Mouse (Mus musculus) intestine, embryonic 16.5 days (tissue): ENCODE measurements around the gene Gabrg2. TPM values are rescaled to one million over a fixed set of nuclear protein-coding genes. Genes with fewer than 3 reads are reported as not detected.

ENCODE experiments used
- ATAC-seq: fragments of 200-750 bp; cut with Nextera tagmentation; 2 replicates; pipeline ENCODE4 v1.8.0; 2017; ENCODE audit warnings: moderate TSS enrichment, moderate library complexity
- H3K27ac ChIP-seq: fragments of 300-500 bp; sonication (generic); 2 replicates; pipeline ENCODE4 v1.5.1; 2014; ENCODE audit warnings: mild to moderate bottlenecking, low read length
- H3K27me3 ChIP-seq: fragments of 300-500 bp; sonication (generic); replicated peaks from 2 replicates; pipeline ENCODE4 v1.6.1; 2014; ENCODE audit warnings: low read length, control low read depth, mixed read lengths; ENCODE audit not compliant: control insufficient read depth, insufficient read depth
- H3K36me3 ChIP-seq: fragments of 300-500 bp; sonication (generic); 2 replicates; pipeline ENCODE4 v1.6.1; 2014; ENCODE audit warnings: low read length, control low read depth; ENCODE audit not compliant: control insufficient read depth, insufficient read depth
- H3K4me1 ChIP-seq: fragments of 300-500 bp; sonication (generic); 2 replicates; pipeline ENCODE4 v1.6.1; 2014; ENCODE audit warnings: low read length, control low read depth, mixed read lengths; ENCODE audit not compliant: control insufficient read depth, insufficient read depth
- H3K4me2 ChIP-seq: fragments of 300-500 bp; sonication (generic); 2 replicates; pipeline ENCODE4 v1.6.1; 2014; ENCODE audit warnings: low read depth, low read length, control low read depth
- H3K4me3 ChIP-seq: fragments of 300-500 bp; sonication (generic); 2 replicates; pipeline ENCODE4 v1.5.1; 2014; ENCODE audit warnings: mild to moderate bottlenecking, low read length
- H3K9ac ChIP-seq: fragments of 300-500 bp; sonication (generic); 2 replicates; pipeline ENCODE4 v1.6.1; 2014; ENCODE audit warnings: low read depth, low read length
- H3K9me3 ChIP-seq: fragments of 300-500 bp; sonication (generic); 2 replicates; pipeline ENCODE4 v1.6.1; 2016; ENCODE audit warnings: low read length, control low read depth; ENCODE audit not compliant: control insufficient read depth
- WGBS: fragments of 180-500 bp; shearing (Covaris S2); extraction: QIAGEN DNeasy Blood & Tissue Kit; methylation state at CpG from one replicate; pipeline ENCODE4 v1.1.7; 2014; 5-methylcytosine and 5-hydroxymethylcytosine counted together
- polyA plus RNA-seq: library from polyadenylated mRNA; unstranded; fragments of >200 nt; fragmentation: Nextera tagmentation; extraction: Ambion mirVana; gene quantifications from 2 replicates; pipeline ENCODE4 v1.2.1, GENCODE M21; 2015

Gabrg2 gene
- polyA plus RNA-seq, result 0.60 and 0.78 TPM in 2 replicates

DNA sequence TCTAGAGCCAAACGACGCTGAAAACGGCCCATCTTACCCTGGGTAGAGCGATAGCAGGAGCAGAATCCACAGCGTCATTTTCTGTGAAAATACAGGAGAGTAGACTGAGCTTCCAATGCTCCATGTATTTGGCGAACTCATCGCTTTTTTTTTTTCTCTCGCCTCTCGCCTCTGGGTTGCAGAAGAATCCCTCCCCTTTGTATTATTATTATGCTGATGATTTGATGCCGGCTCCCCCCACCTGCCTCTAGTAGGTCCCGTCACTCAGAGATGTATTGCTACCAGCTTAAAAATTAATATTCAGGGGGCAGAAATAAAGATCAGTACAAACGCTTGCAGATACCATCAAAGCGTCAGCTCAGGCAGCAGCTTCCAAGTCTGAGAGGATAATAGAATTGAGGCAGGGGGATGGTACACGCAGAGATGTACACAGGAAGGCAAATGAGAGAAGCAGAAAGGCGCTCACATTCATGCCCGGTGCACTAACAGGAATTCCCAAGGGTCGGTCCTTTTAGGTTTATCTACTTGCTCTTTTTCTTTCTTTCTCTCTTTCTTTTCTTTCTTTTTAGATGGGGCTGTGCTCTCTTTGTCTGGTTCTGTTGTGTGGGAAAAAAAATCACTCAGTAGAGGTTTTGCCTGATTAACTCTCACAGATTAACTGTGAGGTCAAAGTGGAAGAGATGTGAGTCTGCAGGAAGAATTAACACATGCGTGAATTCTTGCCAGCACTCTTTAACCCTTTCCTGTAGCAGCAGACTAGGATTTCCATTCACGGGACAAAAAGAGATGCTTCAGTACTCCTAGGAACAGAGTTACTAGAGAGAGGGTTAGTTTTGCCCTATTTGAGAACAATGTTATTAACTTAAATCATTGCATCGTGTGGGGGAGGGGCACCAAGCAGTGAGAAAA is at the start of gene Gabrg2:
Gene Gabrg2, minus strand, starts transcription at position 668 of the 909 bp plus-strand sequence.
- H3K4me1 ChIP-seq, result no peaks in the 10 kb centered on the region
- no peaks in the 10 kb centered on the region for H3K36me3 ChIP-seq
- H3K4me3 ChIP-seq, result no peak within 1 kb of the TSS
- 12% methylated on average over 20 of the region's 20 CpGs for WGBS
- no peaks in the 10 kb centered on the region for H3K9me3 ChIP-seq
- H3K4me2 ChIP-seq, result no peak within 1 kb of the TSS
- no peak for ATAC-seq
- no peaks in the 10 kb centered on the region for H3K27me3 ChIP-seq
- no peak within 1 kb of the TSS for H3K9ac ChIP-seq
- no peak within 1 kb of the TSS for H3K27ac ChIP-seq

DNA sequence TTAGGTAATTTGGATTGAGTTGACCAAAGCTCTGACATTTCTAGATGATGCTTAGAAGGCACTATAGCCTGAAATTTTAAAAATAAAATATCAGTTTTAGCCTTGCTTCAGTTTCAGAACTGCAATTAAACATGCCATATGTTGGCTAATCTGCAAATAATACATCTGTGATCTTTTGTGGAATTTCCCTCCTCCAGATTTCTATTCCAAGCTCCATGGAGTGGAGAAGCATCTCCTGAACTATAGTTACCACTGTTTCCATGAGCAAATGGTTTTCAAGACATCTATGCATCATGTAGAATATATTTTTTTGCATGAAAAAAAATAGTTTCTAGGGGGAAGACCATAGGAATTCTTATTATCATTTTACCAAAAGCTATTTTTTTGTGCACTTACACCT is 47.5 kb upstream of the Gabrg2 start:
- no peak for ATAC-seq
- Histone ChIP-seq H3K4me1 (no peaks in the 10 kb centered on the region), H3K4me2 (no peak overlapping the region), H3K27ac (no peak overlapping the region), H3K27me3 (no peaks in the 10 kb centered on the region), H3K4me3 (no peak overlapping the region), H3K36me3 (no peaks in the 10 kb centered on the region), H3K9ac (no peak overlapping the region), H3K9me3 (no peaks in the 10 kb centered on the region)

DNA sequence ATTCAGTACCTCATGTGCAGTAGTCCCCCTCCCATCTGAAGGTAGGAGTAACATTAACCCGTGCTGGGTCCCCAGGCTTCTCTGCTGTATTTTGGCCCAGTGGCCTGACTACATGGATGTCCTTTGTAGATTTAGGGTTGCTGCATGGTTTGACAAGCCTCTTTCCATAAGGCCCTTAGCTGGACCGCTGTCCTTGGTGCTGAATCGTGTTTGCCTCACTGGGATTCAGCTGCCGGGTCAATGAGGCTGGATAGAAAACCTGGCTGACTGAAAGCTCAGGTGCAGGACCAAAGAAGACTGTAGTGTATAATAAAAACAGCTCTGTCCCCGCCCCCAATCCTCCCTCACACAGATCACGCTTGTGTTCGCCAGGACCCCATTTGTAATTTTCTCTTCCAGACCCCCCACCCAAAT is 1.2 kb downstream of the Gabrg2 start:
- ATAC-seq, result peak; percentile 65; the same call in 1 of the 2 replicates
- Histone ChIP-seq H3K4me3 (no peak overlapping the region), H3K9me3 (no peaks in the 10 kb centered on the region), H3K27me3 (no peaks in the 10 kb centered on the region), H3K9ac (no peak overlapping the region), H3K27ac (no peak overlapping the region), H3K4me1 (no peaks in the 10 kb centered on the region), H3K36me3 (no peaks in the 10 kb centered on the region), H3K4me2 (no peak overlapping the region)
- 3% methylated on average over 7 of the region's 7 CpGs for WGBS

DNA sequence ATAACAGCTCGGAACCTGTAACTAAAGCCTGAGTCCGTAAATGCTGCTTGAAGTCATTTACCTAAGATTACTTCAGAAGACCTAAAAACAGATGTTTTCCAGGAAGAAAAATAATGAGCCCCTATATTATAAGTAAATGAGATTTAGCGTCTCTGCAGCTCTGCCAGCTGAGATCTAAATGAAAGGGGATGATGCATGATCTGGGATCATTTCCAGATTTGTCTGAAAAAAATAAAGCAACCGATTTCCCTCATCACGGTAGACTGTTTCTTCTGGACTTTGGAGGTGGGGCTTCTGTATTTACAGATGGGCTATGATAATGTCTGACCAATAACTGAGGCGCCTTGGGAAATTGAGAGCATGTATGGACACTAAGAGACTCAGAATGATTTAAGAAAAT is 20.5 kb downstream of the Gabrg2 start:
- Histone ChIP-seq H3K27ac (no peak overlapping the region), H3K9ac (no peak overlapping the region), H3K9me3 (no peaks in the 10 kb centered on the region), H3K4me2 (no peak overlapping the region), H3K27me3 (no peaks in the 10 kb centered on the region), H3K4me1 (no peaks in the 10 kb centered on the region), H3K36me3 (no peaks in the 10 kb centered on the region), H3K4me3 (no peak overlapping the region)
- no peak for ATAC-seq
- whole genome bisulfite sequencing, result 67% methylated on average over 6 of the region's 6 CpGs

DNA sequence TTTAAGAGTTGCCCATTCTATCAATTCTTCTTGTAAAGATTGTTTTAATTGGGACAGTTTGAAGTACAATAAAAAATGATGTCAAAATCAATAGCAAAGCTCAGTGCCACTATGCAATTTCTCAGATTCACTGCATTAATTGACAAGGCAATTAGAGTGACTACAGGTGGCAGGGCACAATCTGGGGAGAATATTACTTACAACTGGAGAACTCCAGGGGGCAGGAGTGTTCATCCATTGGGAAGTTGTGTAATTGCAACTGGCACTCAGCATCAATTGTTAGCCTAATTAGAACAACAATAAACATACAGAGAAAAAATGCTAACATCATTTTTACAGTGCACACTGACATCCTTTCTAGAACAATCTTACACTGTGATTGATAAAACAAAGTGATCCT is 32.1 kb downstream of the Gabrg2 start:
- H3K36me3 ChIP-seq, result no peaks in the 10 kb centered on the region
- H3K9me3 ChIP-seq, result no peaks in the 10 kb centered on the region
- ATAC-seq, result no peak
- H3K4me1 ChIP-seq, result no peaks in the 10 kb centered on the region
- no peaks in the 10 kb centered on the region for H3K27me3 ChIP-seq
- no peak overlapping the region for H3K27ac ChIP-seq
- no peak overlapping the region for H3K9ac ChIP-seq
- no peak overlapping the region for H3K4me3 ChIP-seq
- no peak overlapping the region for H3K4me2 ChIP-seq

DNA sequence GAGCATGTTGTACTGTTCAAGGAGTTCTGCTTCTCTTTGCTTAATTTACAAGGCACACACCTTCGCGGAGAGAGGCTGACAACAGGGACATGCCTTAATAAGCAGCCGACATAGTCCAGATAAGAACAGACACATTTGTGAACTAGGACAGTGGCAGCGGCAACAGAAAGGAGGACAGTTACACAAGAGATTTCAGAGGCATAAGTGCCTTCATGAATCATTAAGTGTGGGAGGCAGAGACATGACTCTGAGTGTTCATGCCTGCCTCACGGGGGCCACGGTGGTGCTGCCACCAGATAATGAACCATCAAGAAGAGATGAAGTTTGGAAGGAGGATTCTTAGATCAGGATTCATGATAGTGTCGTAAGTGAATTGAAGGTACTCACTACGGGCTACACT is 38.0 kb downstream of the Gabrg2 start:
- Histone ChIP-seq H3K4me3 (no peak overlapping the region), H3K9ac (no peak overlapping the region), H3K4me1 (no peaks in the 10 kb centered on the region), H3K36me3 (no peaks in the 10 kb centered on the region), H3K27me3 (no peaks in the 10 kb centered on the region), H3K27ac (no peak overlapping the region), H3K4me2 (no peak overlapping the region), H3K9me3 (no peaks in the 10 kb centered on the region)
- WGBS, result 73% methylated on average over 8 of the region's 8 CpGs
- ATAC-seq, result no peak

DNA sequence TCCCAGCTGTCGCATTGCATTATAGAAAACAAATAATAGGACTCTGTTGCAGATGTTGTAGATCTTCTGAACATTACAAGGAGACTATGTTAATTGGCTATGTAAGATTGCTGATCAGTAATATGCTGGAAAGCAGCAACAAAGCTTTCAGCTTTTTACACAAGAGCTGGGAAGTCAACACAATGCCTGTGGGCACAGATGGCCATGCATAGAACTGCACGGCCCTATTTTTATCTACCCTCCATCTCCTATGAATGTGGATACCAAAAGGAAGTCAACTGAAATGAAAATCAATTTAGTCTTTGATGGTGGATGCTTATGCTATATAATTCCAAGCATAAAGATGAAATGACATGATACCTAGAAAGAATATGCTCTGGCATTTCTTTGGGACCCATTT is 47.1 kb downstream of the Gabrg2 start:
- Histone ChIP-seq H3K9me3 (no peaks in the 10 kb centered on the region), H3K9ac (no peak overlapping the region), H3K36me3 (no peaks in the 10 kb centered on the region), H3K27ac (no peak overlapping the region), H3K4me3 (no peak overlapping the region), H3K4me1 (no peaks in the 10 kb centered on the region), H3K27me3 (no peaks in the 10 kb centered on the region), H3K4me2 (no peak overlapping the region)
- WGBS, result 87% methylated on average over 2 of the region's 2 CpGs
- no peak for ATAC-seq

DNA sequence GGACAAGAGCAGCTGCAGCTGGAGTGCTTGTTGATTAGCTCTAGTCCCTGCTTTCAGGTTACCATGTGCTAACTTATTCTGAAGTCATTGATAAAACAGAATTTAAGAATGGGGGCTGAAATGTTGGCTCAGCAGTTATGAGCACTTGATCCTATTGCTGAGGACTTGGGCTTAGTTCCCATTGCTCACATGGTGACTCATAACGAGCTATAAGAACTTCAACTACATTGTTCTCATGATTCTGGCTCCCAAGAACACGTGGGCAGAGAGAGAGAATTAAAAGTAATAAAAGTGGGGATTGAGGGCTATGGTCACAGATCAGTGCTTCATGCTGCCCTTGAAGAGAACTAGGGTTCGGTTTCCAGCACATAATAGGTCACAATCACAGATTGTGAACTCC is 48.8 kb downstream of the Gabrg2 start:
- H3K9me3 ChIP-seq, result no peaks in the 10 kb centered on the region
- H3K9ac ChIP-seq, result no peak overlapping the region
- 58% methylated on average over 3 of the region's 3 CpGs for WGBS
- H3K4me3 ChIP-seq, result no peak overlapping the region
- H3K27me3 ChIP-seq, result no peaks in the 10 kb centered on the region
- H3K27ac ChIP-seq, result no peak overlapping the region
- H3K36me3 ChIP-seq, result no peaks in the 10 kb centered on the region
- ATAC-seq, result no peak
- H3K4me1 ChIP-seq, result no peaks in the 10 kb centered on the region
- H3K4me2 ChIP-seq, result no peak overlapping the region

DNA sequence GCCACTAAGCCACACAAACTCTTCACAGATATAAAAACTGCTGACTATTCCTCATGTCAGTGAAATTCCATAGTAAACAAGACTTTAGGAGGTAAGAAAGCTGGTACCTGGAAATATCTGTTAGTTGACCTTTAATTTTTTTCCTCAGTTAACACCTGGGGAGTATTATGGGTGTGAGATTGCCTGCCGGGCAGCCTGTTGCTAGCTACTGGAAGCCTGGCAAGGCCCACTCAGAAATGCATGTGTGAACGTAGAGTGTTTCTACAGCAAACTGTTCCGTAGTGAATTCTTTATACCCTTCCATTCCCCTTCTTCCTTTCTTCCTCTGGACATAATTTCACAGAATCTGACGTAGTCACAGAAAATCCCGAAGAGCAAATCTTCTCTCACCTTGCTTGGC is 55.2 kb downstream of the Gabrg2 start:
- Histone ChIP-seq H3K9ac (no peak overlapping the region), H3K27ac (no peak overlapping the region), H3K4me1 (no peaks in the 10 kb centered on the region), H3K9me3 (no peaks in the 10 kb centered on the region), H3K4me3 (no peak overlapping the region), H3K36me3 (no peaks in the 10 kb centered on the region), H3K4me2 (no peak overlapping the region), H3K27me3 (no peaks in the 10 kb centered on the region)
- no peak for ATAC-seq
- WGBS, result 82% methylated on average over 5 of the region's 5 CpGs

DNA sequence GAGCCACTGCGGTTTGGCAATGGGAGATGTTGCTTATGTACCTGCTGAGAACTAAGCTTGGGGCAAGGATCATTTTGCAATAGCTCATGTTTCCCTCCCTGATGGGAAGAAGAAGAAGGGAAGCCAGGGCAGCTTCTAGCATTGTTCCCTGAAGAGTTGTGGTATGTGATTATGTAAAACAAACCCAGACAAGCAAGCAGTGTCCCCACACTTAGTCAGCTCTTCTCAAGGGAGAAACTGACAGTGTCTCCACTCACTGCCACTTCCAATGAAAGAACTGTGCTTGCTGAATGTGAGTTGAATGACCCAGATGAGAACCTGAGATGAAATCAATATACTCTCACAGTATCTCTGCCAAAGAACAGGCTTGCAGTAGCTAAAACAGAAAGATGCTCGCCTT is 62.7 kb downstream of the Gabrg2 start:
- 65% methylated on average over 2 of the region's 2 CpGs for WGBS
- no peak overlapping the region for H3K4me3 ChIP-seq
- H3K27ac ChIP-seq, result no peak overlapping the region
- no peak for ATAC-seq
- H3K36me3 ChIP-seq, result no peaks in the 10 kb centered on the region
- no peaks in the 10 kb centered on the region for H3K9me3 ChIP-seq
- H3K4me1 ChIP-seq, result no peaks in the 10 kb centered on the region
- no peak overlapping the region for H3K9ac ChIP-seq
- H3K27me3 ChIP-seq, result no peaks in the 10 kb centered on the region
- H3K4me2 ChIP-seq, result no peak overlapping the region
